Mouse (Mus musculus) stomach, embryonic 15.5 days (tissue): ENCODE measurements around the gene Arpc2. TPM values are rescaled to one million over a fixed set of nuclear protein-coding genes. Genes with fewer than 3 reads are reported as not detected.

ENCODE experiments used
- ATAC-seq: fragments of 200-750 bp; cut with Nextera tagmentation; 2 replicates; pipeline ENCODE4 v1.8.0; 2017; ENCODE audit warnings: low read depth, moderate number of reproducible peaks, moderate TSS enrichment; ENCODE audit not compliant: insufficient read depth, low FRiP score
- H3K27ac ChIP-seq: fragments of 300-500 bp; sonication (generic); 2 replicates; pipeline ENCODE4 v1.5.1; 2015; ENCODE audit warnings: mild to moderate bottlenecking, inconsistent platforms
- H3K27me3 ChIP-seq: fragments of 300-500 bp; sonication (generic); replicated peaks from 2 replicates; pipeline ENCODE4 v1.6.1; 2015; ENCODE audit warnings: inconsistent platforms
- H3K36me3 ChIP-seq: fragments of 300-500 bp; sonication (generic); 2 replicates; pipeline ENCODE4 v1.6.1; 2015; ENCODE audit warnings: inconsistent platforms
- H3K4me1 ChIP-seq: fragments of 300-500 bp; sonication (generic); 2 replicates; pipeline ENCODE4 v1.6.1; 2015; ENCODE audit warnings: inconsistent platforms
- H3K4me2 ChIP-seq: fragments of 300-500 bp; sonication (generic); 2 replicates; pipeline ENCODE4 v1.6.1; 2015; ENCODE audit warnings: mild to moderate bottlenecking, inconsistent platforms
- H3K4me3 ChIP-seq: fragments of 300-500 bp; sonication (generic); replicated peaks from 2 replicates; pipeline ENCODE4 v1.5.1; 2015; ENCODE audit warnings: inconsistent platforms
- H3K9ac ChIP-seq: fragments of 300-500 bp; sonication (generic); 2 replicates; pipeline ENCODE4 v1.6.1; 2015; ENCODE audit warnings: inconsistent platforms
- H3K9me3 ChIP-seq: fragments of 300-500 bp; sonication (generic); 2 replicates; pipeline ENCODE4 v1.6.1; 2016; ENCODE audit warnings: inconsistent platforms
- WGBS: fragments of 180-500 bp; shearing (Covaris S2); methylation state at CpG from one replicate; pipeline ENCODE4 v1.1.7; 2015; 5-methylcytosine and 5-hydroxymethylcytosine counted together
- polyA plus RNA-seq: library from polyadenylated mRNA; unstranded; fragments of >200 nt; fragmentation: Nextera tagmentation; extraction: Ambion mirVana; gene quantifications from 2 replicates; pipeline ENCODE4 v1.2.1, GENCODE M21; 2015

Arpc2 gene
- polyA plus RNA-seq, 1 experiment from 2014 or later, result 493 TPM

DNA sequence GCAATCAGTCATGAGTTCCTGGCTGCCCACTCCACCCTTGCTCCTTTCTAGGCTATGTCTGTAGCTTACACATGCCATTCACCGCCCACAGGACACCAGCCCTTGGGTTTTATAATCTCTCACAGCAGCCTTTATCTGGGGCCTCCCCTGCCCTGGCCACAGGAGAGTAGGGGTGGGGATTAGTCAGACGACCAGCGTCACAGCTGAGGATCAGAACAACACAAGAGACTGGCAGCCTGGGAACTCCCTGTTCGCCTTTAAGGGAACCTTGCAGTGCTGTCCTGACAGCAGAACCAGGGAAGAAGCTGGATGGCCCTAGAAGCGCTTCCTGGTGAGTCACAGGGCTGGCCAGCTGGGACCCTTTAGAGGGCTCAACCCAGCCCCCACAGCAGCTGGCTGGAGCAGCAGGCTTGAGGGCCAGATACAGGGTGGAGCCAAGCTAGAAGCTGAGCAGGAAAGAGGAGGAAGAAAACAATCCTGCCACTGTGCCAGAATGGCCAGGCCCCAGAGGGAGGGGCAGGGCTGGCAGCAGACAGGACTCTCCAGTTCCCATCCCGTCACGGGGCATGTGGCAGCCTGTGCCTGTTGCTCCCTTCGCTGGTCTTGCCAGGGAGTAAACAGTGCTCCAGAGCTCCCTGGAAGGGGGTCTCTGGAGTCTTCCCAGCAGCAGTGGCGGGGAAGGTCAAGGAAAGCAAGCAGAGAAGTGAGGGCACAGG, 59.7 kb downstream of the Arpc2 start:
- H3K9ac ChIP-seq, result peak overlapping the region; percentile 26
- peak overlapping the region; percentile 99 for H3K27ac ChIP-seq
- H3K36me3 ChIP-seq, result peaks cover 13% of the 10 kb centered on the region
- H3K4me1 ChIP-seq, result peaks cover 70% of the 10 kb centered on the region
- peak overlapping the region; percentile 57 for H3K4me2 ChIP-seq
- H3K9me3 ChIP-seq, result no peaks in the 10 kb centered on the region
- no peaks in the 10 kb centered on the region for H3K27me3 ChIP-seq
- ATAC-seq, result peak; percentile 86
- H3K4me3 ChIP-seq, result peak overlapping the region; percentile 13
- WGBS, result 6% methylated on average over 9 of the region's 9 CpGs

DNA sequence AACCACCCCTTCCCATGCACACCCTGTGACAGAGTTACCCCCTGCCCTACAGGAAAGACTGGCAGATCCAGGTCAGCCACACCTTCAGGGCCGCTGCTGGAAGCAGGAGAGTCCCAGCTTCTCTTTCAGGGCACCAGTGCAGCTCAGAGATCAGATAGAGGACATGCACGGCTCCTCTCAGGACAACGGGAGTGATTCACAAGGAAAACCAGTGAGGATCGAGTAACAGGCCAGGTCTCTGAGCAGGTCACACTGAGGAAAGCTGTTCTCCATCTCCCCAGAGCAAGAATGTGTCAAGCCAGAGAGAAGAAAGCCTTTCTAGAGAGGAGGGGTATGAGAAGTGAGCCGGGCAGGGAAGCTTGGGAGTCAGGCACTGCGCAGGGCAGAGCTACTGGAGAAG, 60.6 kb downstream of the Arpc2 start:
- Histone ChIP-seq H3K27me3 (no peaks in the 10 kb centered on the region), H3K4me1 (peaks cover 70% of the 10 kb centered on the region), H3K36me3 (peaks cover 13% of the 10 kb centered on the region), H3K9me3 (no peaks in the 10 kb centered on the region), H3K27ac (peak overlapping the region; percentile 99), H3K4me3 (peak overlapping the region; percentile 13; the same call in 1 of the 2 replicates), H3K9ac (0 out of 2 replicates have a peak overlapping the region, but pooled peaks have one; percentile 26), H3K4me2 (peak overlapping the region; percentile 57)
- ATAC-seq, result no peak
- WGBS, result 16% methylated on average over 6 of the region's 6 CpGs

GRCm38 (mm10) chr1:74297269-74297668, 61.4 kb downstream of the Arpc2 start:
- WGBS, result 41% methylated on average over 3 of the region's 3 CpGs
- peak overlapping the region; percentile 57 for H3K4me2 ChIP-seq

GRCm38 (mm10) chr1:74298157-74298750, 62.4 kb downstream of the Arpc2 start:
- peaks cover 77% of the 10 kb centered on the region for H3K4me1 ChIP-seq
- no peaks in the 10 kb centered on the region for H3K27me3 ChIP-seq
- H3K9ac ChIP-seq, result no peak overlapping the region
- WGBS, result 85% methylated on average over 5 of the region's 5 CpGs
- H3K36me3 ChIP-seq, result no peaks in the 10 kb centered on the region; the same call in 1 of the 2 replicates
- peak overlapping the region; percentile 99 for H3K27ac ChIP-seq
- 0 out of 2 replicates have a peak overlapping the region, but pooled peaks have one; percentile 19 for H3K4me2 ChIP-seq
- H3K4me3 ChIP-seq, result no peak overlapping the region
- no peaks in the 10 kb centered on the region for H3K9me3 ChIP-seq
- ATAC-seq, result no peak

More at GRCm38 (mm10) chr1:74297269-74297668, 61.4 kb downstream of the Arpc2 start:
- peaks cover 8% of the 10 kb centered on the region for H3K36me3 ChIP-seq
- no peak overlapping the region for H3K9ac ChIP-seq
- H3K4me1 ChIP-seq, result peaks cover 75% of the 10 kb centered on the region
- H3K27ac ChIP-seq, result peak overlapping the region; percentile 99
- no peaks in the 10 kb centered on the region for H3K9me3 ChIP-seq
- H3K4me3 ChIP-seq, result no peak overlapping the region
- 0 out of 2 replicates have a peak, but pooled peaks have one; percentile 12 for ATAC-seq
- H3K27me3 ChIP-seq, result no peaks in the 10 kb centered on the region

- H3K4me3 ChIP-seq, result no peak overlapping the region
- no peaks in the 10 kb centered on the region for H3K27me3 ChIP-seq
- peak overlapping the region; percentile 99 for H3K27ac ChIP-seq
- H3K4me2 ChIP-seq, result peak overlapping the region; percentile 16; the same call in 1 of the 2 replicates
- 58% methylated on average over 5 of the region's 5 CpGs for WGBS
- H3K9me3 ChIP-seq, result no peaks in the 10 kb centered on the region
- no peaks in the 10 kb centered on the region; the same call in 1 of the 2 replicates for H3K36me3 ChIP-seq
- no peak overlapping the region for H3K9ac ChIP-seq
- ATAC-seq, result no peak
- peaks cover 69% of the 10 kb centered on the region for H3K4me1 ChIP-seq
These were observed 63.1 kb downstream of the Arpc2 start for GRCm38 (mm10) chr1:74298996-74299395.

GRCm38 (mm10) chr1:74300347-74301110, 64.6 kb downstream of the Arpc2 start:
- H3K4me2 ChIP-seq, result no peak overlapping the region
- peak overlapping the region; percentile 99 for H3K27ac ChIP-seq
- H3K4me3 ChIP-seq, result no peak overlapping the region
- 66% methylated on average over 6 of the region's 6 CpGs for WGBS
- H3K9ac ChIP-seq, result no peak overlapping the region
- no peaks in the 10 kb centered on the region for H3K9me3 ChIP-seq
- ATAC-seq, result no peak
- H3K27me3 ChIP-seq, result no peaks in the 10 kb centered on the region
- H3K36me3 ChIP-seq, result no peaks in the 10 kb centered on the region
- H3K4me1 ChIP-seq, result peaks cover 55% of the 10 kb centered on the region

GRCm38 (mm10) chr1:74302229-74302628, 66.3 kb downstream of the Arpc2 start:
- Histone ChIP-seq H3K4me1 (peaks cover 38% of the 10 kb centered on the region), H3K4me2 (peak overlapping the region; percentile 69), H3K4me3 (peak overlapping the region; percentile 75; the same call in 1 of the 2 replicates)

DNA sequence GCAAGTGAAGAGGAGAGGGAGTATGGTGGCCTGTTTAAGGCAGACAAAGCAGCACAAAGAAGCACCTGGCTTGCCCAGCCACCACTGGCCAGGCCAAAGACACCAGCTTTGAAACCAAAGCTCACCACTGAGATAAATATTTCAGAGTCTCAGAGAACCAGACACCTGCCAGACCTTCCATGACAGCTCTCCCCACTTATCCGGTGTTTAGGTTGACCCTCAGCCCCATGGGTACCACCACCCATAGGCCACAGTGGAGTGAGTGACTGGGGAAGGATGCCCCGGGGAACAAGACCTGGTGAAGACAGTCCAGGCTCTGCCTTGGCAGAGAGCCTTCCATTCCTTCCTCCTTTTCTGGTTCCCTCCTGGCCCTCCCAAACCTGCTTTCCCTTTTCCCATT, 67.0 kb downstream of the Arpc2 start:
- Histone ChIP-seq H3K36me3 (no peaks in the 10 kb centered on the region), H3K4me3 (peak overlapping the region; percentile 75), H3K4me1 (peaks cover 32% of the 10 kb centered on the region), H3K27me3 (no peaks in the 10 kb centered on the region), H3K9me3 (no peaks in the 10 kb centered on the region), H3K27ac (0 out of 2 replicates have a peak overlapping the region, but pooled peaks have one; percentile 35), H3K9ac (no peak overlapping the region), H3K4me2 (peak overlapping the region; percentile 69)
- no peak for ATAC-seq
- 76% methylated on average over 2 of the region's 2 CpGs for WGBS

More at GRCm38 (mm10) chr1:74302229-74302628, 66.3 kb downstream of the Arpc2 start:
- WGBS, result 84% methylated on average over 7 of the region's 7 CpGs
- Histone ChIP-seq H3K9me3 (no peaks in the 10 kb centered on the region), H3K9ac (no peak overlapping the region), H3K27me3 (no peaks in the 10 kb centered on the region), H3K27ac (no peak overlapping the region), H3K36me3 (no peaks in the 10 kb centered on the region)
- ATAC-seq, result no peak

DNA sequence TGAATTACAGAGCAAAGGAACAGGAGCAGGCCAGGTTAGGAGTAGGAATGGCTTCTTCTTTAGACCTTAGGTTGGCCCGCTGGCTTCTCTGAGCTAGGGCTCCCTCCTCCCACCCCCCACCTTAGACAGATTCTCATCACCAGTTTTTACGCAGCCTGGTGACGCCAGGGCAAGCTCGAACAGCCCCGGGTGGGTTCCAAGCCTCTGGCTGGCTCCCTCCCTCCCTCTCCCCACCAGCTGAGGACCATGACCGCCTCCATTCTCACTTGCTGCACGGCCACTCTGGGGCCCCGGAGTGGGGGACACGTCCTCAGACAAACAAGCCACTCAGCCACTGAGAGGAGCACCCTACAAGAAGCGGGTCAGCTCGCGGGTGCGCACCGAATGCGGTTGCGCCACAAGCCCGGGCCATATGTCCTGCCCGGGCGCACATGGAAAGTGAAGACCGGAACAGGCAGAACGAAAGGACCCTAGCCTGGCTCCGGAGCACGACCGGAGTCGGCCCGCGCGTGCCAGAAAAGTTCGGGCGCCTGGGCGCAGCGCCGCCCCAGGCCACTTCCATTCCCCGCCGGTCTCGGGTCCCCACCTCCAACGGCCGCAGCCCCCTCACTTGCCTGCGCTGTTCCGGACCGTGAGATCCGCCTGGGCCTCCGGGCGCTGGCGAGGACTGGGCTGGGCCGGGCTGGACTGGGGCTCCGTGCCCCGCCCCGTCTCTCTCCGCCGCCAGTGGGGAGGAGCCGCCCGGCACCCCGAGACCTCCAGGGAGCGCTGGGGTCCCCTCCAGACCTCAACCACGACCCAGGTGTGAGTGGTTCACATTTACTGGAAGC, 67.8 kb downstream of the Arpc2 start:
- Histone ChIP-seq H3K9me3 (no peaks in the 10 kb centered on the region), H3K27me3 (no peaks in the 10 kb centered on the region), H3K4me1 (peaks cover 24% of the 10 kb centered on the region), H3K27ac (peak overlapping the region; percentile 96), H3K9ac (peak overlapping the region; percentile 80), H3K36me3 (no peaks in the 10 kb centered on the region), H3K4me3 (peak overlapping the region; percentile 75), H3K4me2 (peak overlapping the region; percentile 69)
- WGBS, result under 1% methylated on average over 55 of the region's 56 CpGs
- ATAC-seq, result peak; percentile 84

DNA sequence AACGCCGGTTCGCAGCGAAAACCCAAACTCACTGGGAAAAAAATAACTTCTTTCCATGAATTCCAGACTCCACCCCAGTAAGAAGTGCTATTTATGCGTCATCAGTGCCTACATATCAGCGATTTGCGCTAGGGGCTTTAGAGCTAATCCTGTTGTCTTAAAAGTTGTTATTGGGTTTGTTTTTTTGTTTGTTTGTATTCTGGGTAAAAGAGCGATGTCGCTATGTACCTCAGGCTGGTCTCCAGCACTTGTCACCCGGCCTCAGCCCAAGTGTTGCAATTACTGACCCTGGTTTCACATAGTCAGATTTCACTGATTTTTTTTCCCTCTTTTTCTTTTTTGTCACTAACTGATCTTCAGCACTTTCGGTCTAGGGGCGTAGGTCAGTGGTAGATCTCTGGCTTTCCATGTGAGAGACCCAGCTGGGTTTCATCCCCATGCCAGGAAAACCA, 68.5 kb downstream of the Arpc2 start:
- H3K4me3 ChIP-seq, result peak overlapping the region; percentile 75
- peak overlapping the region; percentile 96 for H3K27ac ChIP-seq
- ATAC-seq, result no peak
- H3K36me3 ChIP-seq, result no peaks in the 10 kb centered on the region
- peak overlapping the region; percentile 80 for H3K9ac ChIP-seq
- peaks cover 18% of the 10 kb centered on the region for H3K4me1 ChIP-seq
- H3K9me3 ChIP-seq, result no peaks in the 10 kb centered on the region
- WGBS, result 6% methylated on average over 12 of the region's 12 CpGs
- H3K4me2 ChIP-seq, result peak overlapping the region; percentile 69
- no peaks in the 10 kb centered on the region for H3K27me3 ChIP-seq

GRCm38 (mm10) chr1:74304946-74305345, 69.1 kb downstream of the Arpc2 start:
- H3K9ac ChIP-seq, result no peak overlapping the region
- 59% methylated on average over 4 of the region's 4 CpGs for WGBS
- no peaks in the 10 kb centered on the region for H3K9me3 ChIP-seq
- H3K36me3 ChIP-seq, result no peaks in the 10 kb centered on the region
- H3K27me3 ChIP-seq, result no peaks in the 10 kb centered on the region
- H3K4me3 ChIP-seq, result no peak overlapping the region
- no peak overlapping the region for H3K4me2 ChIP-seq
- peaks cover 15% of the 10 kb centered on the region for H3K4me1 ChIP-seq
- ATAC-seq, result no peak
- no peak overlapping the region for H3K27ac ChIP-seq
